Mouse (Mus musculus): ENCODE data around the gene Dmrtc1b.
"Not testable (repeated sequence)": the region's sequence is repeated elsewhere in the genome, so short reads cannot be mapped to it uniquely, and the experiment has no call there.

The Dmrtc1b gene

GRCm38 (mm10) chrX:102707535-102707934 is at the start of gene Dmrtc1b, which contains the start of gene Gm9112:
Gene Dmrtc1b (plus strand): TSS chrX:102707865.
Gene Gm9112 (minus strand): TSS chrX:102707635.
- not testable (repeated sequence) for DNase-seq (ENCODE audit: low read depth, low spot score)

DNA sequence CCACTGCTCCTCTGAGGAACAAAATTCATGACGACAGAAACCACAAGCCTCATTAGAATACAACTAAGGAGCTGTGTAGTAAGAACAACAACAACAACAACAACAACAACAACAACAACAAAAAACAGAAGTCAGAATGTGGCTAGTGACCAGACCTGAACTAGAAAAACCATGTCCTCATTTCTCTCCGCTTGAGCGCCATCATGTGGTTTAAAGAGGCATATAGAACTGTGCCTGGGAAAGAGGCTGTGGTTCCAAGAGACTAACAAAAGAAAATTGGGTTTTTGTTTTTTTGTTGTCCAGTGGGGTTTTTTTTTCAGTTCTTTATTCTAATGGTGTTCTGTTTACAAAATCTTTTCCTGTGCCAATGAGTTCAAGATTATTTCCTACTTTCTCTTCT is 47.0 kb upstream of the Dmrtc1b start:
- DNase-seq (ENCODE audit: low read depth, low spot score): no peak

- DNase-seq (ENCODE audit: low read depth, low spot score): no peak
Measured at GRCm38 (mm10) chrX:102666641-102667040, 41.0 kb upstream of the Dmrtc1b start.

GRCm38 (mm10) chrX:102684706-102685105 is 23.0 kb upstream of the Dmrtc1b start:
- DNase-seq (ENCODE audit: low read depth, low spot score): not testable (repeated sequence)

DNA sequence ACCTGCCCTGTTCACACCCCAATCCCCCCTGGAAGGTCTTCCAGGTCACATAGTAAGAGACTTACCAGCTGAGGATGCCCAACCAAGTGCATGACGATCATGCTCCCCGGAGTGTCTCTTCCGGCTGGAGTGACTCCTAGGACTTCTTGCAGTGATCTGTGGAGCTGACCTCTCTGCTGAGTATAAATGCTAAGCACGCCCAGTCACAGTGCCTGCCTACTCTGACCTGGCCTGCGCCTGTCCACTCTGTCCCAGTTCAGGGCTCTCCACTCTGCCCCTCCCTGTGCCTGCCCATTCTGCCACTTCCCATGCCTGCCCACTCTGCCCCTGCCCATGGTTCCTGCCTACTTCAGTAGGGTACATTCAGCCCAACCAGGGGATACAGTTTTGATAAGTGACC is 20.8 kb upstream of the Dmrtc1b start, which contains the start of gene Gm3880:
Gene Gm3880, minus strand, starts transcription at position 101 of the 400 bp plus-strand sequence.
- DNase-seq (ENCODE audit: low read depth, low spot score): not testable (repeated sequence)

- not testable (repeated sequence) for DNase-seq (ENCODE audit: low read depth, low spot score)
Measured at GRCm38 (mm10) chrX:102689252-102689651, 18.4 kb upstream of the Dmrtc1b start.

DNA sequence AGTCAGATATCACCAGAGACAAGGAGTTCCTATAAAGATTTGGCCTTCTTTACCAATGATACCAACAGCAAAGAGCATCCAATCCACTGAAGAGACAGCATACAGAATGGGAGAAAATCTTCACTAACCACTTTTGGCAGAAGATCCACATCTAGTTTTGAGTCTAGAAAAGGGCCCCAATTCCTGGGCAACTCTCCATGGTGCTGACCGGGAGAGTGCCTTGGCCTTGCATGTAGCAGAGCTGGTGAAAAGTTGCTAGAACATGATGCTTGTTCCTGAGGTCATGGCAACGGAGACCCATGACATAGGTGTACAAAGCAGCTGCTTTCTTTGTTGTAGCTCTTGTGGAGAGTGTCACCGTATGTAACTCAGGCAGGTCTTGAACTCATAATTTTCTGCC is 7.0 kb upstream of the Dmrtc1b start:
- DNase-seq (ENCODE audit: low read depth, low spot score): not testable (repeated sequence)

GRCm38 (mm10) chrX:102724226-102724625 is 16.6 kb downstream of the Dmrtc1b start:
- DNase-seq (ENCODE audit: low read depth, low spot score): not testable (repeated sequence)
